Mouse (Mus musculus): ENCODE measurements around the gene Ldb1. TPM values are rescaled to one million over a fixed set of nuclear protein-coding genes. Genes with fewer than 3 reads are reported as not detected.

The Ldb1 gene
- polyA plus RNA-seq, 1 experiment: 60.8 TPM

GRCm38 (mm10) chr19:46039478-46039877 is 5.5 kb downstream of the Ldb1 start:
- H3K36me3 ChIP-seq (ENCODE audit: control insufficient read depth, insufficient read depth, low read length): peaks cover 14% of the 10 kb centered on the region
- peak overlapping the region; percentile 64 for H3K4me3 ChIP-seq (ENCODE audit: low read depth, low read length)
- peaks cover 27% of the 10 kb centered on the region for H3K4me1 ChIP-seq (ENCODE audit: control insufficient read depth, insufficient read depth, insufficient read length, low read length)
- H3K27me3 ChIP-seq (ENCODE audit: control insufficient read depth, insufficient read depth, low read length): no peaks in the 10 kb centered on the region
- TF ChIP-seq CTCF (IDR thresholded peaks at IDR 0.05; ENCODE audit: extremely low read depth, insufficient read length, insufficient replicate concordance, low read depth, low read length) (no peak), POLR2A (IDR thresholded peaks at IDR 0.05; ENCODE audit: low read depth, low read length) (peak; percentile 71)
- H3K27ac ChIP-seq (ENCODE audit: insufficient read depth, low read depth, low read length): peak overlapping the region; percentile 63
- 2% methylated on average over 28 of the region's 30 CpGs for WGBS

- TF ChIP-seq POLR2A (IDR thresholded peaks at IDR 0.05; ENCODE audit: low read depth, low read length): no peak
- no peak for TF ChIP-seq CTCF (IDR thresholded peaks at IDR 0.05; ENCODE audit: extremely low read depth, insufficient read length, insufficient replicate concordance, low read depth, low read length)
- 1% methylated on average over 17 of the region's 17 CpGs for WGBS
- peaks cover 20% of the 10 kb centered on the region for H3K36me3 ChIP-seq (ENCODE audit: control insufficient read depth, insufficient read depth, low read length)
- H3K27me3 ChIP-seq (ENCODE audit: control insufficient read depth, insufficient read depth, low read length): no peaks in the 10 kb centered on the region
- H3K4me3 ChIP-seq (ENCODE audit: low read depth, low read length): peak overlapping the region; percentile 64
- H3K4me1 ChIP-seq (ENCODE audit: control insufficient read depth, insufficient read depth, insufficient read length, low read length): peaks cover 27% of the 10 kb centered on the region
- H3K27ac ChIP-seq (ENCODE audit: insufficient read depth, low read depth, low read length): no peak overlapping the region
Observed at GRCm38 (mm10) chr19:46038851-46039260, 6.2 kb downstream of the Ldb1 start.

- Histone ChIP-seq H3K27me3 (ENCODE audit: control insufficient read depth, insufficient read depth, low read length) (no peaks in the 10 kb centered on the region), H3K4me1 (ENCODE audit: control insufficient read depth, insufficient read depth, insufficient read length, low read length) (peaks cover 27% of the 10 kb centered on the region), H3K27ac (ENCODE audit: insufficient read depth, low read depth, low read length) (no peak overlapping the region), H3K4me3 (ENCODE audit: low read depth, low read length) (peak overlapping the region; percentile 64), H3K36me3 (ENCODE audit: control insufficient read depth, insufficient read depth, low read length) (peaks cover 27% of the 10 kb centered on the region)
- 9% methylated on average over 13 of the region's 13 CpGs for WGBS
- peak; percentile 25; the same call in 1 of the 2 replicates for TF ChIP-seq POLR2A (IDR thresholded peaks at IDR 0.05; ENCODE audit: low read depth, low read length)
- no peak for TF ChIP-seq CTCF (IDR thresholded peaks at IDR 0.05; ENCODE audit: extremely low read depth, insufficient read length, insufficient replicate concordance, low read depth, low read length)
Observed at GRCm38 (mm10) chr19:46037925-46038850, 6.8 kb downstream of the Ldb1 start.

GRCm38 (mm10) chr19:46037243-46037924 is 7.6 kb downstream of the Ldb1 start:
- TF ChIP-seq CTCF (IDR thresholded peaks at IDR 0.05; ENCODE audit: extremely low read depth, insufficient read length, insufficient replicate concordance, low read depth, low read length) (no peak), POLR2A (IDR thresholded peaks at IDR 0.05; ENCODE audit: low read depth, low read length) (no peak)
- Histone ChIP-seq H3K27ac (ENCODE audit: insufficient read depth, low read depth, low read length) (no peak overlapping the region), H3K36me3 (ENCODE audit: control insufficient read depth, insufficient read depth, low read length) (peaks cover 34% of the 10 kb centered on the region), H3K27me3 (ENCODE audit: control insufficient read depth, insufficient read depth, low read length) (no peaks in the 10 kb centered on the region), H3K4me3 (ENCODE audit: low read depth, low read length) (peak overlapping the region; percentile 3; the same call in 1 of the 2 replicates), H3K4me1 (ENCODE audit: control insufficient read depth, insufficient read depth, insufficient read length, low read length) (peaks cover 23% of the 10 kb centered on the region)
- 17% methylated on average over 6 of the region's 6 CpGs for WGBS

GRCm38 (mm10) chr19:46036477-46037242 is 8.4 kb downstream of the Ldb1 start:
- H3K36me3 ChIP-seq (ENCODE audit: control insufficient read depth, insufficient read depth, low read length): peaks cover 35% of the 10 kb centered on the region
- no peaks in the 10 kb centered on the region for H3K27me3 ChIP-seq (ENCODE audit: control insufficient read depth, insufficient read depth, low read length)
- H3K4me1 ChIP-seq (ENCODE audit: control insufficient read depth, insufficient read depth, insufficient read length, low read length): peaks cover 17% of the 10 kb centered on the region
- H3K4me3 ChIP-seq (ENCODE audit: low read depth, low read length): no peak overlapping the region
- 80% methylated on average over 13 of the region's 13 CpGs for WGBS
- no peak overlapping the region for H3K27ac ChIP-seq (ENCODE audit: insufficient read depth, low read depth, low read length)
- TF ChIP-seq CTCF (IDR thresholded peaks at IDR 0.05; ENCODE audit: extremely low read depth, insufficient read length, insufficient replicate concordance, low read depth, low read length) (no peak), POLR2A (IDR thresholded peaks at IDR 0.05; ENCODE audit: low read depth, low read length) (no peak)

GRCm38 (mm10) chr19:46035971-46036370 is 9.0 kb downstream of the Ldb1 start:
- Histone ChIP-seq H3K36me3 (ENCODE audit: control insufficient read depth, insufficient read depth, low read length) (peaks cover 35% of the 10 kb centered on the region), H3K4me3 (ENCODE audit: low read depth, low read length) (no peak overlapping the region), H3K4me1 (ENCODE audit: control insufficient read depth, insufficient read depth, insufficient read length, low read length) (peaks cover 17% of the 10 kb centered on the region), H3K27ac (ENCODE audit: insufficient read depth, low read depth, low read length) (no peak overlapping the region), H3K27me3 (ENCODE audit: control insufficient read depth, insufficient read depth, low read length) (no peaks in the 10 kb centered on the region)
- no peak for TF ChIP-seq POLR2A (IDR thresholded peaks at IDR 0.05; ENCODE audit: low read depth, low read length)
- WGBS: 88% methylated on average over 13 of the region's 13 CpGs

All from small intestine, adult 2 months (tissue).